Mouse (Mus musculus): Measurements from ENCODE around the gene Tmem45a.

Tmem45a gene

GRCm38 (mm10) chr16:56795481-56796139 lies 90.4 kb downstream of the Tmem45a start, which contains the start of gene Adgrg7:
Gene Adgrg7 (minus strand): TSS chr16:56795855.
- no peak for DNase-seq

GRCm38 (mm10) chr16:56794383-56795144 lies 91.4 kb downstream of the Tmem45a start:
- no peak for DNase-seq

- no peak for DNase-seq
Measured at GRCm38 (mm10) chr16:56793778-56794177, 92.2 kb downstream of the Tmem45a start.

- no peak for DNase-seq
Measured at GRCm38 (mm10) chr16:56785943-56786342, 100.0 kb downstream of the Tmem45a start.

- DNase-seq = peak; percentile 13
Measured at GRCm38 (mm10) chr16:56771163-56772105, 114.5 kb downstream of the Tmem45a start.
